Comparison of ENCODE assay signal across 16 mouse cellular contexts in genomic region chr13:37974036-37974435, GRCm38 (mm10).
"Had no signal": no experiment of that assay in that cellular context is flagged by ENCODE, and none has a peak within 500 bp of the region (broad histone marks: within the 10 kb centered on the region; RNA-seq: fewer than 3 reads in every experiment).

No protein-coding gene starts in this region.

- H3K4me2 ChIP-seq: limb, embryonic 13.5 days; lung, embryonic 15.5 days; midbrain, embryonic 12.5 days; midbrain, embryonic 15.5 days; neural tube, embryonic 12.5 days; neural tube, embryonic 15.5 days had no signal

- H3K9me3 ChIP-seq: limb, embryonic 10.5 days; limb, embryonic 13.5 days; lung, embryonic 15.5 days; midbrain, embryonic 12.5 days; midbrain, embryonic 15.5 days; neural tube, embryonic 12.5 days; neural tube, embryonic 15.5 days had no signal

- H3K4me1 ChIP-seq: midbrain, embryonic 12.5 days; neural tube, embryonic 12.5 days had no signal

- H3K4me3 ChIP-seq: layer of hippocampus, adult 2 months; limb, embryonic 10.5 days; limb, embryonic 13.5 days; lung, embryonic 15.5 days; midbrain, embryonic 12.5 days; midbrain, embryonic 15.5 days; neural tube, embryonic 12.5 days; neural tube, embryonic 15.5 days had no signal

- ATAC-seq: midbrain, embryonic 15.5 days had no signal

- DNase-seq: kidney, adult 2 months; kidney, postnatal 25 days; layer of hippocampus, adult 9-11 months; lung, adult 18-20 months; thymus, adult 18-20 months; thymus, postnatal 36 days had no signal

- H3K9ac ChIP-seq: limb, embryonic 13.5 days; lung, embryonic 15.5 days; midbrain, embryonic 12.5 days; midbrain, embryonic 15.5 days; neural tube, embryonic 12.5 days; neural tube, embryonic 15.5 days had no signal

- H3K27ac ChIP-seq: kidney, postnatal 0 days; layer of hippocampus, adult 2 months; limb, embryonic 10.5 days; limb, embryonic 13.5 days; lung, embryonic 15.5 days; macrophage; midbrain, embryonic 12.5 days; midbrain, embryonic 15.5 days; neural tube, embryonic 12.5 days; neural tube, embryonic 15.5 days had no signal

- H3K27me3 ChIP-seq: limb, embryonic 13.5 days; lung, embryonic 15.5 days; midbrain, embryonic 12.5 days; midbrain, embryonic 15.5 days; neural tube, embryonic 12.5 days; neural tube, embryonic 15.5 days had no signal
